Mouse (Mus musculus) embryonic facial prominence, embryonic 13.5 days (tissue): Measurements from ENCODE around the gene Mutyh. TPM values are rescaled to one million over a fixed set of nuclear protein-coding genes. Genes with fewer than 3 reads are reported as not detected.
A peak's percentile ranks its signal among the peaks of the same experiment; 100 is the strongest.
"Not testable (repeated sequence)": the region's sequence is repeated elsewhere in the genome, so short reads cannot be mapped to it uniquely, and the experiment has no call there.

Experiments
- ATAC-seq: fragments of 200-750 bp; cut with Nextera tagmentation; 2 replicates; pipeline ENCODE4 v1.8.0; 2017; ENCODE audit warnings: low read depth; ENCODE audit not compliant: insufficient number of reproducible peaks, insufficient read depth, low FRiP score, low TSS enrichment
- H3K27ac ChIP-seq: fragments of 300-500 bp; sonication (generic); 2 replicates; pipeline ENCODE4 v1.5.1; 2015; ENCODE audit warnings: moderate library complexity, mild to moderate bottlenecking, inconsistent platforms
- H3K27me3 ChIP-seq: fragments of 300-500 bp; sonication (generic); 2 replicates; pipeline ENCODE4 v1.6.1; 2015; ENCODE audit warnings: mild to moderate bottlenecking, inconsistent platforms
- H3K36me3 ChIP-seq: fragments of 300-500 bp; sonication (generic); 2 replicates; pipeline ENCODE4 v1.6.1; 2015; ENCODE audit warnings: mild to moderate bottlenecking, inconsistent platforms
- H3K4me1 ChIP-seq: fragments of 300-500 bp; sonication (generic); 2 replicates; pipeline ENCODE4 v1.6.1; 2015; ENCODE audit warnings: inconsistent platforms
- H3K4me2 ChIP-seq: fragments of 300-500 bp; sonication (generic); 2 replicates; pipeline ENCODE4 v1.6.1; 2015; ENCODE audit warnings: moderate library complexity, mild to moderate bottlenecking, inconsistent platforms
- H3K4me3 ChIP-seq: fragments of 300-500 bp; sonication (generic); 2 replicates; pipeline ENCODE4 v1.5.1; 2015; ENCODE audit warnings: mild to moderate bottlenecking, inconsistent platforms
- H3K9ac ChIP-seq: fragments of 300-500 bp; sonication (generic); 2 replicates; pipeline ENCODE4 v1.6.1; 2015; ENCODE audit warnings: mild to moderate bottlenecking, inconsistent platforms
- H3K9me3 ChIP-seq: fragments of 300-500 bp; sonication (generic); 2 replicates; pipeline ENCODE4 v1.6.1; 2016; ENCODE audit warnings: inconsistent platforms
- WGBS: fragments of 180-500 bp; shearing (Covaris S2); methylation state at CpG from one replicate; pipeline ENCODE4 v1.1.7; 2015; ENCODE audit warnings: mixed read lengths; 5-methylcytosine and 5-hydroxymethylcytosine counted together
- polyA plus RNA-seq: library from polyadenylated mRNA; unstranded; fragments of >200 nt; fragmentation: Nextera tagmentation; extraction: Ambion mirVana; gene quantifications from 2 replicates; pipeline ENCODE4 v1.2.1, GENCODE M21; 2015

The Mutyh gene
- polyA plus RNA-seq, 1 experiment from 2014 or later: 16.7 TPM

GRCm38 (mm10) chr4:116820902-116821693, 13.6 kb downstream of the Mutyh start:
- peak overlapping the region; percentile 60 for H3K4me3 ChIP-seq
- peaks cover 19% of the 10 kb centered on the region for H3K27me3 ChIP-seq
- WGBS: 1% methylated on average over 51 of the region's 51 CpGs
- peaks cover 28% of the 10 kb centered on the region for H3K4me1 ChIP-seq
- peak overlapping the region; percentile 70 for H3K9ac ChIP-seq
- H3K27ac ChIP-seq: no peak overlapping the region
- ATAC-seq: peak; percentile 56; the same call in 1 of the 2 replicates
- no peaks in the 10 kb centered on the region for H3K9me3 ChIP-seq
- H3K36me3 ChIP-seq: peaks cover 18% of the 10 kb centered on the region
- peak overlapping the region; percentile 95 for H3K4me2 ChIP-seq

GRCm38 (mm10) chr4:116821694-116822016, 14.1 kb downstream of the Mutyh start, which contains the start of gene Hpdl:
Gene Hpdl, minus strand, starts transcription at chr4:116821707.
- peak within 1 kb of the TSS; percentile 70 for H3K9ac ChIP-seq
- 10% methylated on average over 9 of the region's 9 CpGs for WGBS
- peaks cover 13% of the 10 kb centered on the region for H3K36me3 ChIP-seq
- no peak within 1 kb of the TSS for H3K27ac ChIP-seq
- H3K4me2 ChIP-seq: peak within 1 kb of the TSS; percentile 95
- peaks cover 28% of the 10 kb centered on the region for H3K4me1 ChIP-seq
- H3K4me3 ChIP-seq: peak within 1 kb of the TSS; percentile 60
- peaks cover 19% of the 10 kb centered on the region for H3K27me3 ChIP-seq
- no peak for ATAC-seq
- H3K9me3 ChIP-seq: no peaks in the 10 kb centered on the region

- Histone ChIP-seq H3K27ac (peak overlapping the region; percentile 76), H3K4me1 (peaks cover 28% of the 10 kb centered on the region), H3K9ac (peak overlapping the region; percentile 87), H3K36me3 (no peaks in the 10 kb centered on the region), H3K27me3 (peaks cover 16% of the 10 kb centered on the region), H3K4me3 (peak overlapping the region; percentile 63), H3K9me3 (no peaks in the 10 kb centered on the region), H3K4me2 (peak overlapping the region; percentile 75)
- WGBS: under 1% methylated on average over 29 of the region's 29 CpGs
- ATAC-seq: no peak
Measured at GRCm38 (mm10) chr4:116824541-116825004, 17.1 kb downstream of the Mutyh start.

GRCm38 (mm10) chr4:116827819-116828218, 20.3 kb downstream of the Mutyh start:
- H3K4me2 ChIP-seq: no peak overlapping the region
- peaks cover 13% of the 10 kb centered on the region for H3K4me1 ChIP-seq
- H3K4me3 ChIP-seq: no peak overlapping the region
- 2% methylated on average over 4 of the region's 4 CpGs for WGBS
- no peaks in the 10 kb centered on the region for H3K36me3 ChIP-seq
- no peak for ATAC-seq
- no peak overlapping the region for H3K9ac ChIP-seq
- no peak overlapping the region for H3K27ac ChIP-seq
- H3K27me3 ChIP-seq: no peaks in the 10 kb centered on the region
- H3K9me3 ChIP-seq: no peaks in the 10 kb centered on the region

GRCm38 (mm10) chr4:116829364-116830069, 22.0 kb downstream of the Mutyh start:
- Histone ChIP-seq H3K27ac (no peak overlapping the region), H3K9me3 (no peaks in the 10 kb centered on the region), H3K36me3 (no peaks in the 10 kb centered on the region), H3K4me1 (peaks cover 7% of the 10 kb centered on the region), H3K9ac (no peak overlapping the region), H3K4me3 (no peak overlapping the region), H3K27me3 (no peaks in the 10 kb centered on the region), H3K4me2 (no peak overlapping the region)
- 64% methylated on average over 6 of the region's 6 CpGs for WGBS
- no peak for ATAC-seq

- no peak for ATAC-seq
- Histone ChIP-seq H3K36me3 (no peaks in the 10 kb centered on the region), H3K4me2 (no peak overlapping the region), H3K27me3 (no peaks in the 10 kb centered on the region), H3K9me3 (no peaks in the 10 kb centered on the region), H3K27ac (no peak overlapping the region), H3K4me3 (no peak overlapping the region), H3K9ac (0 out of 2 replicates have a peak overlapping the region, but pooled peaks have one; percentile 36), H3K4me1 (peaks cover 5% of the 10 kb centered on the region)
- 18% methylated on average over 6 of the region's 6 CpGs for WGBS
Measured at GRCm38 (mm10) chr4:116830070-116830368, 22.5 kb downstream of the Mutyh start.

- peaks cover 21% of the 10 kb centered on the region for H3K27me3 ChIP-seq
- H3K4me1 ChIP-seq: no peaks in the 10 kb centered on the region
- ATAC-seq: no peak
- H3K9me3 ChIP-seq: no peaks in the 10 kb centered on the region
- no peaks in the 10 kb centered on the region for H3K36me3 ChIP-seq
- H3K9ac ChIP-seq: no peak overlapping the region
- H3K4me2 ChIP-seq: no peak overlapping the region
- H3K27ac ChIP-seq: no peak overlapping the region
- 26% methylated on average over 2 of the region's 2 CpGs for WGBS
- no peak overlapping the region for H3K4me3 ChIP-seq
Measured at GRCm38 (mm10) chr4:116838999-116839398, 31.5 kb downstream of the Mutyh start.

- not testable (repeated sequence) for ATAC-seq, H3K36me3 ChIP-seq, H3K4me3 ChIP-seq, H3K4me1 ChIP-seq, H3K27ac ChIP-seq, H3K9ac ChIP-seq, H3K9me3 ChIP-seq
- WGBS: 30% methylated on average over 22 of the region's 29 CpGs
- Histone ChIP-seq H3K27me3 (peaks cover 21% of the 10 kb centered on the region), H3K4me2 (peak overlapping the region; percentile 48)
Measured at GRCm38 (mm10) chr4:116840096-116840495, 32.6 kb downstream of the Mutyh start.

- Histone ChIP-seq H3K4me2 (no peak overlapping the region), H3K36me3 (no peaks in the 10 kb centered on the region)
- 89% methylated on average over 6 of the region's 6 CpGs for WGBS
Measured at GRCm38 (mm10) chr4:116840841-116841240, 33.3 kb downstream of the Mutyh start.

GRCm38 (mm10) chr4:116844324-116844723, 36.8 kb downstream of the Mutyh start:
- ATAC-seq: no peak
- no peak overlapping the region for H3K9ac ChIP-seq

More at GRCm38 (mm10) chr4:116840841-116841240, 33.3 kb downstream of the Mutyh start:
- Histone ChIP-seq H3K9me3 (no peaks in the 10 kb centered on the region), H3K9ac (no peak overlapping the region), H3K4me1 (no peaks in the 10 kb centered on the region), H3K4me3 (no peak overlapping the region), H3K27ac (no peak overlapping the region), H3K27me3 (peaks cover 21% of the 10 kb centered on the region)
- no peak for ATAC-seq

GRCm38 (mm10) chr4:116849901-116850300, 42.4 kb downstream of the Mutyh start:
- Histone ChIP-seq H3K36me3 (no peaks in the 10 kb centered on the region), H3K4me2 (no peak overlapping the region), H3K27me3 (no peaks in the 10 kb centered on the region), H3K9me3 (no peaks in the 10 kb centered on the region), H3K4me1 (no peaks in the 10 kb centered on the region), H3K9ac (no peak overlapping the region), H3K27ac (no peak overlapping the region), H3K4me3 (no peak overlapping the region)
- no peak for ATAC-seq
- 72% methylated on average over 3 of the region's 3 CpGs for WGBS

More at GRCm38 (mm10) chr4:116844324-116844723, 36.8 kb downstream of the Mutyh start:
- no peak overlapping the region for H3K27ac ChIP-seq
- WGBS: 93% methylated on average over 3 of the region's 3 CpGs
- H3K9me3 ChIP-seq: no peaks in the 10 kb centered on the region
- H3K27me3 ChIP-seq: peaks cover 16% of the 10 kb centered on the region
- no peak overlapping the region for H3K4me3 ChIP-seq
- no peaks in the 10 kb centered on the region for H3K36me3 ChIP-seq
- no peak overlapping the region for H3K4me2 ChIP-seq
- H3K4me1 ChIP-seq: no peaks in the 10 kb centered on the region

GRCm38 (mm10) chr4:116854286-116854685, 46.8 kb downstream of the Mutyh start:
- no peaks in the 10 kb centered on the region for H3K4me1 ChIP-seq
- no peak overlapping the region for H3K4me3 ChIP-seq
- no peak overlapping the region for H3K4me2 ChIP-seq
- no peaks in the 10 kb centered on the region for H3K27me3 ChIP-seq
- no peak overlapping the region for H3K9ac ChIP-seq
- no peak overlapping the region for H3K27ac ChIP-seq
- no peak for ATAC-seq
- no peaks in the 10 kb centered on the region for H3K9me3 ChIP-seq
- 18% methylated on average over 2 of the region's 2 CpGs for WGBS
- H3K36me3 ChIP-seq: no peaks in the 10 kb centered on the region
